ENCODE assay signal across 32 mouse cellular contexts in the genomic region with DNA sequence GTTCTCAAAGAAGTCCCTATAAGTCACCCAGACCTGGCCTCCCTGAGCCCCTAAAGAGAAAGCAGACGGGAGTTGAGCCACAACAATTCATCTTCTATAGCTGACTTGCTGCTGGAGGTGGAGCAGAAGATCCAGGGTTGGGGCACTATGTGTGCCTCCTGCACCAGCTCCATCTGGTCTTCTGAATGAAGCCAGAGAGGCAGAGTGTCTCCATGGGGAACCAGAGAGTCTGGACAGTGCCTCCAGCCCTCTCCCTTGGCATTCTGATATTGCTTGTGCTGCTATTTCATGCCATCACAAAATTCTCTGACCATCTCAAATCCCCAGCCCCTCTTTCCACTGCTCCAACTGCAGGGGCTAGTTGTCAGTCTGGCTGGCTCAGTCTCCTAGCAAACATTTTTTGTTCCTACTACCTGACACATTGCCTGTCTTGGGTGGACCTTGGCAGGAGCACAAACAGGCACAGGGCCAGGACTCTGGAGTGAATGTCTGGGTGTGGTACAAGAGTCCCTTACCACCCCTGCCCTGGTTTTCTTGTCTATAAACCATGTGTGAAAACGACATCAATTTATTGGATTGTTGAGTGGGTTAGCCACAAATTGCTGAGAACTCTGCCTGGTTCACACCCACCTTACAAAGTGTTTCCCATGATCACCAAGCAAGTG. TPM values are rescaled to one million over a fixed set of nuclear protein-coding genes. Genes with fewer than 3 reads are reported as not detected.
DNase-seq lines count a peak whose midpoint lies in the region; ATAC-seq lines count a peak whose summit lies in the region.
"Had no signal": no experiment of that assay in that cellular context is flagged by ENCODE, and none has a peak within 500 bp of the region (broad histone marks: within the 10 kb centered on the region; RNA-seq: fewer than 3 reads in every experiment).

No protein-coding gene starts in this region.

- no peaks in the 10 kb centered on the region for H3K9me3 ChIP-seq in midbrain, embryonic 11.5 days (ENCODE audit: control insufficient read depth, low read length)
- no peaks in the 10 kb centered on the region for H3K9me3 ChIP-seq in midbrain, embryonic 16.5 days (replicated peaks; ENCODE audit: control insufficient read depth, low read length, poor library complexity, severe bottlenecking)
- H3K9me3 ChIP-seq: hindbrain, embryonic 12.5 days; limb, embryonic 13.5 days; midbrain, embryonic 15.5 days had no signal

- peak; percentile 97 for ATAC-seq in cerebellum, adult (ENCODE audit: insufficient number of reproducible peaks, low FRiP score, low TSS enrichment)
- no peak for ATAC-seq in midbrain, embryonic 11.5 days (ENCODE audit: low FRiP score)
- no peak for ATAC-seq in midbrain, embryonic 16.5 days
- ATAC-seq: forebrain, embryonic 14.5 days; midbrain, embryonic 15.5 days had no signal

- DNase-seq in cerebellum, postnatal 4 days (ENCODE audit: low spot score in 2 of 2), result no peak
- DNase-seq in midbrain, embryonic 11.5 days (ENCODE audit: low spot score, missing footprints), result peak; percentile 26
- DNase-seq in cerebellum, postnatal 14 days, result peak; percentile 90
- DNase-seq in retina, postnatal 1 day, result no peak
- DNase-seq in gastrocnemius, postnatal 4 days (ENCODE audit: low spot score in 2 of 2), result no peak
- DNase-seq: adrenal gland, postnatal 14 days; heart, adult 2 months; kidney, adult 18-20 months; layer of hippocampus, postnatal 36 days; lung, embryonic 14.5 days; lung, postnatal 36 days; right cerebral cortex, adult 18-20 months; right cerebral cortex, postnatal 4 days; thymus, postnatal 25 days had no signal

- no peaks in the 10 kb centered on the region for H3K36me3 ChIP-seq in midbrain, embryonic 11.5 days (ENCODE audit: control insufficient read depth, insufficient read depth, low read length)
- no peaks in the 10 kb centered on the region for H3K36me3 ChIP-seq in midbrain, embryonic 16.5 days (ENCODE audit: control insufficient read depth, insufficient read depth, low read length)
- H3K36me3 ChIP-seq: hindbrain, embryonic 12.5 days; limb, embryonic 13.5 days; midbrain, embryonic 15.5 days had no signal

- H3K4me2 ChIP-seq in midbrain, embryonic 11.5 days, result no peak overlapping the region
- no peak overlapping the region for H3K4me2 ChIP-seq in midbrain, embryonic 16.5 days (ENCODE audit: low read length)
- H3K4me2 ChIP-seq: hindbrain, embryonic 12.5 days; limb, embryonic 13.5 days; lung, embryonic 14.5 days; midbrain, embryonic 15.5 days had no signal

- peaks cover 21% of the 10 kb centered on the region for H3K4me1 ChIP-seq in midbrain, embryonic 11.5 days (ENCODE audit: control insufficient read depth, insufficient read depth, low read length)
- H3K4me1 ChIP-seq in midbrain, embryonic 16.5 days (ENCODE audit: control insufficient read depth, insufficient read depth, low read length), result peaks cover 27% of the 10 kb centered on the region
- H3K4me1 ChIP-seq: megakaryocyte, embryonic 14.5 days had no signal

- H3K9ac ChIP-seq in midbrain, embryonic 11.5 days (ENCODE audit: low read length), result no peak overlapping the region
- H3K9ac ChIP-seq in midbrain, embryonic 16.5 days (ENCODE audit: low read depth, low read length), result no peak overlapping the region
- H3K9ac ChIP-seq: hindbrain, embryonic 12.5 days; limb, embryonic 13.5 days; liver, embryonic 14.5 days; lung, embryonic 14.5 days; midbrain, embryonic 15.5 days had no signal

- no peak overlapping the region for H3K4me3 ChIP-seq in midbrain, embryonic 11.5 days (ENCODE audit: low read depth, low read length)
- H3K4me3 ChIP-seq in midbrain, embryonic 16.5 days (ENCODE audit: low read depth, low read length), result no peak overlapping the region
- H3K4me3 ChIP-seq: heart, adult 2 months; hindbrain, embryonic 12.5 days; limb, embryonic 13.5 days; megakaryocyte, embryonic 14.5 days; midbrain, embryonic 15.5 days had no signal

- no peaks in the 10 kb centered on the region for H3K27me3 ChIP-seq in midbrain, embryonic 11.5 days (ENCODE audit: control insufficient read depth, insufficient read depth, low read length)
- H3K27me3 ChIP-seq in midbrain, embryonic 16.5 days (ENCODE audit: control insufficient read depth, insufficient read depth, low read depth, low read length), result no peaks in the 10 kb centered on the region
- H3K27me3 ChIP-seq: hindbrain, embryonic 12.5 days; limb, embryonic 13.5 days; midbrain, embryonic 15.5 days had no signal

- no peak overlapping the region for H3K27ac ChIP-seq in midbrain, embryonic 11.5 days (ENCODE audit: low read depth, low read length)
- no peak overlapping the region for H3K27ac ChIP-seq in midbrain, embryonic 16.5 days (ENCODE audit: low read length)
- H3K27ac ChIP-seq: heart, adult 2 months; hindbrain, embryonic 12.5 days; kidney, postnatal 0 days; limb, embryonic 13.5 days; liver, embryonic 14.5 days; midbrain, embryonic 15.5 days had no signal

- WGBS in midbrain, embryonic 11.5 days, result 66% methylated on average over 2 of the region's 2 CpGs
- 65% methylated on average over 2 of the region's 2 CpGs for WGBS in midbrain, embryonic 16.5 days

RNA-seq across cellular contexts. Expression of gene Adcyap1r1, which starts 32.9 kb away (rescaled TPM):
- polyA plus RNA-seq in midbrain, embryonic 11.5 days (2014; fragmentation: Nextera tagmentation; extraction: Ambion mirVana), result 17.6 and 20.4 TPM in 2 replicates
- polyA plus RNA-seq in midbrain, embryonic 16.5 days (2015; fragmentation: Nextera tagmentation; extraction: Ambion mirVana), result 46.9 and 60.8 TPM in 2 replicates
- total RNA-seq in gastrocnemius, postnatal 4 days (2021), result 10 to 100 TPM in 1 of 2 experiments, 1 to 10 TPM in 1; 9.3 to 10.4 TPM

RNA-seq across cellular contexts. Expression of gene Ghrhr, which starts 42.8 kb away (rescaled TPM):
- polyA plus RNA-seq in midbrain, embryonic 11.5 days (2014; fragmentation: Nextera tagmentation; extraction: Ambion mirVana), result not detected in 2 replicates
- not detected in 2 replicates for polyA plus RNA-seq in midbrain, embryonic 16.5 days (2015; fragmentation: Nextera tagmentation; extraction: Ambion mirVana)
- not detected for total RNA-seq in gastrocnemius, postnatal 4 days (2021)
- total RNA-seq: adrenal gland, postnatal 14 days; gastrocnemius, adult 8-10 months; heart, adult 2 months; heart, postnatal 25 days; layer of hippocampus, adult 18-20 months; layer of hippocampus, postnatal 36 days; left cerebral cortex, postnatal 14 days had no signal
- polyA plus RNA-seq: brain, embryonic 14.5 days; embryonic facial prominence, embryonic 14.5 days; forebrain, embryonic 14.5 days; heart, adult 2 months; heart, embryonic 14.5 days; hindbrain, embryonic 12.5 days; limb, embryonic 13.5 days; lung, embryonic 14.5 days; midbrain, embryonic 15.5 days; neural tube, embryonic 14.5 days; stomach, embryonic 14.5 days had no signal

Comparison
In these comparisons a context has a peak if more than half of its experiments do, and no peak if none do; other contexts are left out.
1. DNase-seq: peak in midbrain, embryonic 11.5 days (single experiment) and cerebellum, postnatal 14 days (2 of 2); none in cerebellum, postnatal 4 days (0 of 2), retina, postnatal 1 day (single experiment) and gastrocnemius, postnatal 4 days (0 of 2).